Mouse (Mus musculus) cerebellum, postnatal 4 days (tissue): ENCODE data around the gene Flt1.

Experiments used
- DNase-seq, 2 experiments: peaks; one replicate each; pipeline ENCODE4 v3.0.0; 2022; ENCODE audit warnings: low spot score in 2 of 2, mixed read lengths in 1 of 2

The Flt1 gene

DNA sequence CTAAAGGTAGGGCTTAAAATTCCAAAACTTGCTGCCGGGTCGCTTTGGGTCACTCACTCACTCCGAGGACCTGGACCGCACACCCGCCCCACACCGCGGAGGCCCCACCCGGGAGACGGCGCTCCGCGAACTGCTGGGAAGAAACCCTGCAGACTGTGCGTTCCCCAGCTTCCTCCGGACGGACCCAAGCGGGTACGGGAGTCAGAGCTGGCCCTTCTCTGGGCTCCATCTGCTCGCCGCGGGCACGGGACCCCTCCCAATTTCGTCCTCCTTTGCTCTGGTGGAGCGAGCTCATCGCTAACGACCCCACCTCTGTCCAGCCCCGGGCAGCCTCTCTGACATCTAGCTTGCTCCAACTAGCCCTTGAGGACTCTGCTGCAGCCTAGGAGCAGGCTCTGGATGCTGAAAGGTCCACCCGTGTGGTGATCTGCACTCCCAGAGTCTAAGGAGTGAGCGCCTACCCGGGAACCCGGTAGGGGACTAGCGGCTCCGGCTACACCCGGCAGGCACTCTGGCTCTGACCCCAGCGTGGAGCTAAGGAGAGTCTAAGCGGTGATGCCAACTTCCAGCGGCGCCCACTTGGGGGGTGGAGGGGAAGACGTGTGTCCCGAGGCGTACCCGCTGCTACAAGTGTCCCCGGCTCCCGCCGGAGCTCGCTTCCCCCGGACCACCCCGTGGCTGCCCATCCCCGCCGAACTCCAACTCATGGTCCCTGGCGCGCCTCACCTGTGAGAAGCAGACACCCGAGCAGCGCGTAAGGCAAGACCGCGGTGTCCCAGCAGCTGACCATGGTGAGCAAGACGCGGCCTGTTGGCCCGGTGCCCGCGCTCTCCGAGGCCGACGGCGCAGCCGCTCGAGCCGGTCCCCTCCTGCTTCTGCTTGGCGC is 623 bp downstream of the Flt1 start:
- peak; percentile 26 to 50 for DNase-seq

DNA sequence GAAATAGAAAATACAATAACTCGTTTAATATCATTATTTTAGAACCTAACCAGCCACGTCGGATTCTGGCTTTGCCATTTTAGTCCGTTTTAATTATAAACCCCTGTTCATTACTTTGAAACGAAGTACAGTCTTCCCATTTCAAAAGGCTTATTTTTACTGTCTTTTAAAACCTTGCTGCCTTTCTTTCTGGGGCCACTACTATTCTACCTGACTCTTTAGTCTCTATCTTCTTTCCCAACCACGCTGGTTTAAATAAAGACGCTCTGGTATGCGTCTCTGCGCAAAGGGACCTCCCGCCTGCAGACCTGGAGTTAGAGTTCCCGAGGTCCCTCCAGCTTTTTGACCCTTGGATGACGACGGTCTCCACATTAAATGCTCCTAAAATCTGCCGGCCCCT is 1.4 kb downstream of the Flt1 start:
- no peak for DNase-seq

DNA sequence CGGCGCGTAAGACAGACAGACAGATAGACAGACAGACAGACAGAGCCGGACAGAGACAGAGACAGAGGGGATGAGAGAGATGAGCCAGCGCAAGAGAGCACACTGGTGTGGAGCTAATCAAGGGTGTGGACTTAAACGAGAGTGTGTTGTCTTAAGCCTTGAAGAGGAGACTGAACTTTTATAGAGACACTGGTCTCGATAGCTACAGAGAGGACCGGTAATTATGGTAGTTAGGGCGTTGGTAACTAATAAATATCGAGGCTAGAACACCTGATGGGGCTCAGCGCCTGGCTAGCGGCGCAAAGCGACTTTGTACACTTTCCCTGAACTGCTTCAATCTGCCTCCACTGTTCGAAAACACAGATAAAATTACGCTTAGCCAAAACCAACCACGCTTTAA is 2.0 kb downstream of the Flt1 start:
- DNase-seq, result no peak

DNA sequence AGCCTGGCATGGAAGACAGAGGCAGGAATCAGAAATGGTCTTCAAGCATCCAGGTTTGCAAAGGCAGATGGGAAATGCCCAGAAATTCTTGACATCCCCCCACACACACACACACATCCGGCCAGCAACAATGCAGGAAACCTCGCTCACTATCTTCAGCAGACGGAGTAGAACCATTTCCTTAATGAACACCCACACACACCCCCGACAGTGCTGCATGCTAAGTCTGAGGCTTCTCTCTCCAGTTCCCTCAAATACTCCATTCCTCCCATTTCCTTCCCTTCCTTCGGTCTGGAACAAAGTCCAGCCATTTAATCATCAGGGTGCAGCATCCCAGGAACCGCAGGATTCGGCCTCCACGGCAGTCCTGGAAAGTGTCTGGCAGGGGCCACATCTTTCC is 4.4 kb downstream of the Flt1 start:
- no peak for DNase-seq

DNA sequence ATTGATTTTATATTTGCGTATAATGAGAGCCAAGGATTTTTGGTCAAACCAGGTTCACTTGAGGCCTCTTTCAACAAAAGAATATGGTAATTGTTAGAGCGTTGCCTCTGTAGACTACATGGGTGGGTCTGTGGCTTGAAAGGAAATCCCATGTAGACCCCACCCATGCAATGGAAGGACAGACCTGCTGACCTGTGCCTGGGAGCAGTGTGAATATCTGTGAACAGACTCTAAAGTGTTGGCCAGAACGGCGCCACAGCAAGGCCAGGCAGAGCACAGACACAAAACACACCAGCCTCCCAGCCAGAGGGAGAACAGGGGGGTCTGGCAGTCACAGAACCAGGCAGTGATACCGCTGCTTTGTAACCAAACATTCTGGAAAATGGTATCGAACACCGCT is 7.5 kb downstream of the Flt1 start:
- DNase-seq, result no peak

DNA sequence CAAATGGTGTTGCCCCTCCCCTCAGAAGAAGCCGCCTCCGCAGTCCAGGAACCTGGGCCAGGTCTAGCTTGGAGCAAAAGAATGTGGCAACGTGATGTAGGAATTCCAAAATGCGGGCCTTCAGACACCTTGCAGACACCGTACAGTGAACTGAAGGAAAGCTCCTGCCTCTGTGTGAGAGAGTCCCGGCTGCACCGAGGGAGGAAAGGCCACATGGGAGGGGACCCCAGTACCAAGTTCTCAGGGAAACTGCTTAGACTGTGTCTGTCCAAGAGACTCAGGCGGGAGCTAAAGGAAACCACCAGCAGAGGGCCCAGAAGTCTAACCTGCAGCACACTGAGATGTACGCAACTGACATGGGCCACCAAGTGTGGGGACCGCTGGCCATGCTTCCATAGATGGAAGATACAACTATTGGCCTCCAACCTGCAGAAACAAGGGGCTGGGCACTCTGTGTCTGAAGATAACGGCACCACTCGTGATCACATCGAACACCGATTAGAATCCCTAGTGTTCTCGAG is 9.1 kb downstream of the Flt1 start:
- DNase-seq, result no peak

DNA sequence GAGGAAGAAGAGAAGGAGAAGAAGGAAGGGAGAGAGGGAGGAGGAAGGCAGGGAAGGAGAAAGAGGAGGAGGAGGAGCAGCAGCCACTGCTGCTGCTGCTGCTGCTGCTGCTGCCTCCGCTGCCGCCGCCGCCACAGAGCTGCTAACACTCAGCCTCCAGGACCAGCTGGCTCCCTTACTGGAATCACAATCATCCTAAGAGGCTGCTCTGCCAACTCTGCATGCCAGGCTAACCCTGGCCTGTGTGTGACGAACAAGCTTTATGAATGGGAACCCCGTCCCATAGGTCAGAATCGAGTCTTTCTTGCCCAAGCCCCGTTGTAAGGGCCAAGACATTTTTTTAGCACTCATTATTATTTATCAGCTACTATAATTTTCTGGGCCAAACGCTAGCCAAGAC is 9.5 kb downstream of the Flt1 start:
- no peak for DNase-seq

DNA sequence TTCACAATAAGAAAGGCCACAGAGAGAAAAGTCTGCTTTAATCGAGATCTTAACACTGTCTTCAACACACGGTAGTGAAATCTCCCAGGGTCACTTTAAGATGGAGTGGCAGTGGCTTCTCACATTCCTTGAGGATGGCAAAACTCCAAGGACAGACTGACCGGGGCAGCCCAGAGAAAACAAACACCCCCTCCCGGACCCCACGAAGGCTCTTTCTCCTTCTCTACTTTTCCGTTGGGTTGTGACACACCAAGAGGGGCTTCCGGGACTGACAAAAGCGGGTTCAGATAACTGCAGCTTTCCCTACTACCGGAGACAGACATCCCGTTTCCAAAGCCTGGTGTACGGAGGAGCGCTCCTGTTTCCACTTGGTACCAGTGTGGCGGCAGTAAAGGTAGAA is 10.4 kb downstream of the Flt1 start:
- DNase-seq, result no peak

DNA sequence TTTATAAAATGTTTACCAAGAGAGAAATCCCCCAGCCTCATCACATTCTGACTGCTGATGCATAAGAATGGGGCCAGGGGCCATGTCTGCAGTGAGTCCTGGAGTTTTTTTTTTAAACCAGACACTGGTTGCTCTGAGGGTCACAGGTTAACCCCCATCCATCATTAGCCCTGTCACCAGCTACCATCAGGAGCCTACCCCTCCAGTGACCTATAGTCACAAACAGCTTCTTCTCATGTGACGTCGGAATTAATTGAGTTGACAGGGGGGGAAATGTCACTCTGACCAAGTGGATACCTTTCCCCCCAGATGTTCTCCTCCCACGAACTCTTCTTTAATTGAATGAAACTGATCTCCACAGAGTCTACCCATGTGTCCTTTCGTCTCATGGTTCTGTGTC is 17.3 kb downstream of the Flt1 start:
- no peak for DNase-seq

DNA sequence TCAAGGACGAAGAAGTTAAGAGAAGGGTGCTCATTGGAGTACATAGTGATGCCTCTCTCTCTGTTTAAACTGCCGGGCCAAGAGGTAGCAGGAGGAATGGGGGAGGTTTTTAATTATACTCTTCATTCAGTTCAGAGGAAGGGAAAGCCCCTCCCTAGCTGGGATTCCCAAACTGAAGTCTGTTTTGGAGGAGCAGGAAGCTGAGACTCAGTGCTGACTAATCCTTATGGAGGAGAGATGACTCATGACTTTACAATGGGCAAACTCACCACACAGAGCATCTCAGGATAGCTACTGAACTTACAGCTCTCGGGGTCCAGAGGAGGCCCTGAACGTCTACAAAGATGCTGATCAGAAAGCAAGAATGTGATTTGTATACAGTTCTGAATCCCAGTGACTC is 18.3 kb downstream of the Flt1 start:
- DNase-seq, result no peak

DNA sequence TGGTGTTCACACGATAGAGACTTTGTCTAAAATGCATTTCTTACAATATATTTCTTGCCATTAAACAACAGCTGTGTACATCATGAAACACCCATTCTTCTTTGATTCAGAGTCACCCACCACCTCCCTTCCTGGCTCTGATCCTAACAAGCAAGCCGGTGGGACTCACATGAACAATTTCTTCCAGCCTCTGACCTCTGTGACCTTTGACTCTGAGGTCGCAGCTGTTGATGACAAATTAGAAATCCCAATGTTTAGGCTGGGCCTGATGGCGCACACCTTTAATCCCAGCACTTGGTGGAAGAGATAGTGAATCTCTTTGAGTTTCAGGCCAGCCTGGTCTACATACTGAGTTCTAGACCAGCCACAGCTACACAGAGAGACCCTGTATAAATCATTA is 20.9 kb downstream of the Flt1 start:
- DNase-seq, result no peak

DNA sequence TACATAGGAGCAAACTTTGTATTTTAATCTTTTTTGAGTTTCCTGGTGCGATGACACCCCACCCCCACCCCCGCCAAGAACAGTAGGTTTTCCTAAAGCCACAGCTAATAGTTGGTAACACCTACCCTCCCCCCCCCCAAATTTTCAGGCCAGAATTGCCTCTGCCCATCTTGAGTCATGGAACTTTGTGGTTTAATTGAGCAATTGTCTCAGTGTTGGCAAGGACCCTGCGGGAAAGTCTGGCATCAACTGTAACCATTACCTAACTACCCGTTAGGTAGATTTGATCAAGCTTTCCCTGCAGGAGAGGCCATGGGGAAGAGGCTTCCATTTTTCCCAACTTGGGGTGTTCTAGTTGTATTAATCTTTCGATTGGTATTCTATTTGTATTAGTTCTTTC is 23.4 kb downstream of the Flt1 start:
- DNase-seq, result no peak

DNA sequence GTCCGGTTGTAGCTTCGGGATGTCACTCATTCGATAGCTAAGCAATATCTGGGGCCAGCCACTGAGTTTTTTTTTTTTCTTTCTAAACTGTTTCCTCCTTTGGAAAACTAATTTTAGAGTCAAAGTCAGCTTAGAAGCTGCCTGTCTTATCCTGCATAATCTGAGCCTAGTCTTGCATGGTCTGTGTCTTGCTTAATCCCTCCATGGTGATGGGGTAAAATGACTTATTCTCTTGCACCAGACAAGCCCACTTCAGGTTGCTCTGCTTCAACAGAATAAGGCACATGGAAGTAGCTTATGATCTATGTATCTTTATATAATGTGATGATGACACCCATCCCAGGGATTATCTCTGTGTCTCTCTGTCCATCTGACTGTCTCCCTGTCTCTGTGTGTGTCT is 24.8 kb downstream of the Flt1 start:
- no peak for DNase-seq

DNA sequence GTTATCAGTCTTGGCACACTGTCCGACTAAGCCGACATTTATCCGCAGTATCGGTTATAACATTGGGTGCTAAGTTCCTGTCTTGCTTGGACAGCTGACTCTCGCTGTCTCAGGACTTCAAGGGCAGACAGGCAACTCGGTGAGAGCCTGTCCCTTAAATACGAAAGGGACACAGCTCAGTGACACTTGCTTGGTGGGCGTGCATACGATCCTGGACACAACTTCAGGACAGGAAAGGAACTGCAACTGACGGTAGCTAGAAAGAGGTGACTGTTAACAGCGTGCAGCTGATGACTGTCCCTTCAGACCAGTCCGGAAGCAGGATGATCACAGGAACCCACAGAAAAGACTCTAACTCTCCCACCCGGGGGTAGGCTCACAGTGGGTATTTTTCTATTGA is 27.8 kb downstream of the Flt1 start:
- DNase-seq, result no peak

DNA sequence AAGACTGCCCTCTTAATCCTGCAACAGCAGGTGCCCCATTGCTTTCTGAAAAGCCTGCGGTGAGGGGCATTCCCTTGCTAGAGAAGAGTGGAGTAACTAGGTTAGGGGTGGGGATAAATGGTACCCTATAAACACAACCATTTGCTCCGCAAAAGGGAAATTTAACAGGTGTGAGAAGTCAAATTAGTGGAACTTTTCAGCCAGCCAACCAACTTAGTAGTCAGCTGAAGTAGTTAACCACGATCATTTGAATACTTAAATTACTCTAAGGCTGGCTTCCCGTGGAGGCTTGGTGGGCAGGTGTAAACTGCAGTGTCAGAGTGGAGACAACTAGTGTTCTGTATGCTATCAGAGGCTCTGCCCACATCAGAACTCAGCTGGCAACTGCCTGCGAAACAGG is 28.6 kb downstream of the Flt1 start:
- DNase-seq, result no peak

DNA sequence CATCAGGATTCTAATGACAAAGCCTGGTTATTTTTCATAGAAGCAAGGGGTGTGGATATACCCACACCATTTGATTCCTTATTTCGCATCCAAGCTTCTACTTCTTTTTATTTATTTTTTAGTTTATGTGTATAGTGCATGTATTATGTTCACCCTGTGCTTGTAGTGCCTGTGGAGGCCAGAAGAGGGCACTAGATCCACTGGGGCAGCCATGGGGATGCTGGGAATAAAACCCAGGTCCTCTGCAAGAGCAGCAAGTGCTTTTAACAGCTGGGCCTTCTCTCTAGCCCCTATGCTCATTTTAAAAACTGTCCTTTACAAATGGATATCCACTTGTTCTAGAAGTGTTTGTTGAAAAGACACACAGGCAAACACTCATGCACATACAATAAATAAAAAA is 33.2 kb downstream of the Flt1 start:
- DNase-seq, result no peak

DNA sequence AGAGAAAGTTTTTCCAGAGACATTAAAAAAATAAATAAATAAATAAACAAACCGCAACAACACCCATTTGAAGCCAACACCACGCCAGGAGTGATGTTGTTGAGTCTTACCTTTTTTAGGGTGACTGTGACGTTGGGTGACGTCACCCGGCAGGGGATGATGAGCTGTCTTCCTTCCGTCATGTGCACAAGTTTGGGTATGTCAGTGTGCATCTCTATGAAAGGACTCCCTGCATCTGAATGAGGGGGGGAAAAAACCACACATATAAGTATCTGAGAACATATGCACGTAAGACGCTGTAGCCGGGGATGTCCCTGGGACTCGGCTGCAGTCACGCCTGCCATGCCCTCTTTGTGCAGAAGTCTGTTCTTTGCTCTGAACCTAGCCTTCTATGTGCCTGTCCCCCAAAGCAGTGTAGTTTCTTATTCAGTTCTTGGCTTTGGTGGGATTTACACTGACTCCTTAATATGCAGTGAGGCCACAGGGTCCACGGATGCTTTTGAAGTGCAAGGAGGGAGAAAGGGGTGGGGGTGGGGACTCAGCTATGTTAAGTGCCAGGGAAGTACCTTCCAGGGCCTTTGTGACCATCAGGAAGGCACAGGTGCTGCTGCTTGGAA is 42.0 kb downstream of the Flt1 start:
- no peak for DNase-seq

DNA sequence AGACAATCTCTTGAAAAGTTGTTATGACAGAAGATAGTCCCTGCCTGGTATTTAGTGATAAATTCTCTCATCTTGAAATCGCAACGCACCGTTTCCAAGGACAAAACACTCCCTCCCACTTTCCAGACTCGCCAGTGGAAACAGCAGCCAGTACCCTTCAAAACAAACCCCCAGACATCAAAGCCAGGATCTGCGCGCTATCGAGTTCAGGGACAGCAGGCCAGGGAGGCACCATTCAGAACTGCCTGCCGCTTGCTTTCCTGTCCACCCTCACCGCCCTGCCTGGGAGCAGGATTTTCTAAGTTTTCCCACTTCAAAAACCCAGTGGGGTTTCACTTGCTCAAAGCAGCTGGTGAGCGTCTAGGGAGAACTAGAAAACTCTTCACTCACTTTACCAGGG is 44.6 kb downstream of the Flt1 start:
- DNase-seq, result no peak

DNA sequence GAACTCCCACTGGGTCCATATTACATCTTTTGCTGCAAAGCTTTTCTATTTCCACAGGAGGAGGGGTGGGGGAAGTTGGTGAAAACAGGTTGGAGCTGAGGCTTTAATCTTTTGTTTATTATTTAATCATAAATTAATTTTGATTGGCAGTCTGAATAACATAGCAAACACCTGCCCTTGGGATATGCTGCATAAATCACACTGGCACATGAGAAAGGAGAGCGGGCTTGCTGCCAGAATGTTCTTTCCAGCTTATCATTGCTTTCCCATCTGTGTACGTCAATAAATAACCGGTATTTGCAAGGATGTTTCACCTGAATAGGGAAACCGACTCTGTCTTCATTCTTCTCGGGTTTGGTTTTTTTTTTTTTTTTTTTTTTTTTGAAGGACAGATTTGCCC is 45.1 kb downstream of the Flt1 start:
- DNase-seq, result no peak

DNA sequence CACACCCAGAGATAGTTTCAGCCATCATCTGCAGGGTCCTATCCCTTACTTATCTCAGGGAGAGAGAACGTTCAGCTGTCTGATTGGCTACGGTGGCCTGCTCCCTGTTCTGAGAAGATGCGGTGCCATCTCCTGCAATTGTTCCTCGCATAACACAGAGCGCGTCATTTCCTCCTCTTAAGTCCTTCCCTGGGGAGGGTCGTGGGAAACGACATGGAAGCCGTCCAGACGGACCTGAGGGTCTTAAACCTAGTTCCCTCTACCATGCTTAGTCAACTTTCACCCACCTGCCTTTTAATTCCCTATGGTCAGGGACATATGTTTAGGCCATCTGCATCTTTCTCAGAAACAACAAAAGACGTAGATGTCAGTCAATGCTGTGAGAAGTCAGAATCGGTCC is 46.5 kb downstream of the Flt1 start:
- no peak for DNase-seq

DNA sequence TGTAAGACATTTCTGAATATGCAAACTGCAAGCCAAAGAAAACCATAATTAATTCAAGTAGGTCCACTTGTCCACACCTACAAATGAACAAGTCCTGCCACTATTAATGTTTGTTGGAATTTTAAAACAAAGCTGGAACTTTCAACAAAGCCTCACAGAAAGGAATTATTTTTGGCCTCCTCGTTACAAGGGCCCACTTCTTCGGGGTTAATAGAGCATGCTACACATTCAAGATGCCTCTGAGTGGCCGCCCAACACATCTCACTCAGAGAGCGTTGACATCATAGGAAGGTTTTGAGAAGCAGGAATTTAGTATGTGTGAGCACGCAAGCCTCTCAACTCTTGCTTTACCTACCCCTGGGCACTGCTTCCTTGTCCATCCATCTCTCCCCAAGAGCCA is 50.0 kb downstream of the Flt1 start:
- DNase-seq, result no peak

DNA sequence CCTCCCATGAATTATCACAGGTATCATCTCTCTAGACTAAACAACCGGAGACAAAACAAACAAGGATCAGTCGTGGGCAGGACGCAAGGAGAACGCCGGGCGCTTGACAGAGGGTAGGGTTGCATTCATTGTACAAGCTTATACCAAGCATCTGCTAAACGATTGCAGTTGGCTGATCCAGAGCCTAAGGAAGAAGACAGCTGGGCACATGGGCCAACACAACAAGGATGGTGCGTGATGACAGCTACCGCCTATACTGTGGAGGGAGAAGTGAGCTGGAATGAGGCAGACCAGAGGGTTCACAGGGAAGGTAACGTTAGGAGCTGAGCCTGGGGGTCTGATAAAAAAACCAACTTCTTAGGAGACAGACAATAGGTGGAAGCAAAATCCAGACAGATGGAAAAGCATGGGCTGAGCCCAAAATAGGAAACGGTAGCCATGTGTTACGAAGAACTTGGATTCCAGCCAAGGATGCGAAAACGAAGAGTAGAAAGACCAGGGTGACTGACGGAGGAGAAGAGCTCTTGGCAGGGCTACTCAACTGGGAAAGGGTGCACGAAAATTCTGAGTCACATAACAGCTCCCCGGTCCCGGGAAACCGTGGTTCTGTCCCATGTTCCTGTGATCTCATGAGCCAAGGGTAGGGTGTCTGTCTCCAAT is 53.9 kb downstream of the Flt1 start:
- no peak for DNase-seq
